Mouse (Mus musculus) layer of hippocampus, adult 9-10 months (tissue): ENCODE data around the gene Limch1.

Source experiments
- DNase-seq: peaks from one replicate; pipeline ENCODE4 v3.0.0; 2022; ENCODE audit warnings: low spot score

Limch1 gene

DNA sequence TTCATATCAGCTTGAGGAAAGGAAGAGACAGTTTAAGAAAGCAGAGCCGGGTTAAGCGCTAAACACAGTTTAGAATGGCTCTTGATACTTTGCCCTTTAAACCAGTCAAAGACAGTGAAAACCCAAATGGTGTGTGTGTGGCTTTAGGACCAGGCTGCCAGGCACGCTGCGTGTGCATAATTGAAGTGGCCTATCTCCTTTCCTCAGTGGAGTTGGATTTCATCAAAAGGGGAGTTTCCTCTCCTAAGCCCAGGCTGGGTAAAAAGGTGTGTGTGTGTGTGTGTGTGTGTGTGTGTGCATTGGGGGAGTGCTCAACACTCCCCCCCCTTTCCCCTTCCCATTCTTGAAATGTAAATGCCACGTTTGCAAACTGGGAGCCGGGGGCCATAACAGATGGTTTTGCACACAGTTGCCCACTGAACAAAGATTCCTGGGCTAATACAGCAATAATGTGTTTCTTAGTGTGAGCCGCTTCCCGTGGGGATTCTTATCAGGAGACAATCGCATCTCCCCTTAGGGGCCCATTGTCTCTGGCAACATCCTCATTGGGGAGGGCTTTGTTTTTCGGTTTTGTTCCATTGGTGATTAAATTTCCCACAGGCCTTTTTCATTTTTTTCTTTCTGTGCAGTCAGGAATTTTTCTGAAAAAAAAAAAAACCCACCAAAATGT, 2.3 kb downstream of the Limch1 start:
- DNase-seq, result no peak

DNA sequence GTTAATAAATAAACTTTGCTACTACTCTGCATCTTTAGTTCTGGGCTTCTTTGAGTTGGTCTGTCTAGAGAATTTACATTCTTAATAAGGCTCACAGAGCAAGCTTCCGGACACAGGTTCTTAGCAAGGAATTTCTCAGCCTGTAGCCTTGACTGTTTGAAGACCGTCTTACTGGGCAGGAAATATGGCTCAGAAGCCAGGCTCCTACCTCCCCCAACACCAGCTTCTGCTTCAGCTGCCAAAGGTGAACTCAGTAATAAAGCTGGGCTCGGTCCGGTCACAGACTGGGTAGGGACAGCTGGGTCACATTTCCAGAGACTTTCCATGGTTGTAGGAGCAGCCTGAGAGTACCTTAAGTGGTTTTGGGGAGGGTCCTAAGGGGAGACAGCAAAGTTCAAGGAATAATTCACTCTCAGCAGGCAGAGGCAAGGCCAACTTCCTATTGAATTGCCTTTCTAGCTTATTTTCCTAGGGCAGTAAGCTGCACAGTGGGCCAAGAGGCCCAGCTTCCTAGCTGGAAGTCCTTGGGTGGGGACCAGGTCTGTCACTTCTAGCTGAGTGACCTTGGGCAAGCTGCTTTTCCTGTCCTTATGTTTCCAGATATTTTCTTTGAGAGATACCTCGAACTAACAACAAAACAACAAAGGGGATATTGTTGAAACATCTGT, 3.0 kb downstream of the Limch1 start:
- DNase-seq, result no peak

DNA sequence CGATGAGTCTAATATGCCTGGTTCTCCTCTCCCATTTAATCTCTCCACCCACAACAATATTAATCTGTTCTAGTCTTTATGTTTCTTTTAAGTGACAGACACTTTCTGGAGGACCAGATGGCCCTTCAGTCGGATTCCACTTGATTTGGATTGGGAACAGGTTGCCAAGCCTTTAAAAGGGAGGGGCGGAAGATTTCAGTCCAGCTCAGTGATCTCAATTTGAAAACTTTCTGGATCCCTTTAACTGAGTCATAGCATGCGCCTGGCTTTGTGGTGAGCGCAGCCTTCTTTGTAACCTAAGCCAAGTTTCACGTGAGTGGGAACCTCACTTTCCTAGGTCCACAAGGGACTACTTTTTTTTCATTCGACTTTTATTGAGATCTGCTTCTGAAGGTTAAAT, 5.0 kb downstream of the Limch1 start:
- no peak for DNase-seq

DNA sequence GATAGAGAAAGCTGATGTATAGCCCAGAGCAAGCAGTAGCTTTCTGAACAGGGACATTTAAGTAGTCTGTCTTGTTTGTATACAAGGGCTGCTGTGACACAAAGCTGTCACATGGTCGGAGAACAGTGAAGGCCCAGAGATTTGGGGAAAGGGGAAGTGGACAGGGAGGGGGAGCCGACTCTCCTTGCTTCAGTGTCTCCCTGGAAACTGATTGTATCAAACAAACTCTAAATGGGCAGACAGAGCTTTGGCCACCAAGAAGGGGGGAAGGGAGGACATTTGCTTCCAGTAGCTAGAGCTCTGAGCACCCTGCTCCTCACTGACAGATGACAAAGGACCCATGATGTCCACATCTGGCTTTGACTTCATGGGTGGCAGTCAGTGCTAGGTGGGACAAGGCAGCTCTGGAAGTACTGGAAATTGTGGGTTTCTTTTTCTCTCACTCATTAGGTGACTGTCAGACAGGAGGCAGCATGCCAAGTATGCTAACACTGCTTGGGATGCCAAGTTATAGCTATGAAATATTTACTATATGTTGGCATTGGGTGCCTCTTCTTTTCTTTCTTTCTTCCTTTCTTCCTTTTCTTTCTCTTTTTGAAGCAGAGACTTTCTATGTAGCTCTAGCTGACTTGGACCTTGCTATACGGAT, 5.8 kb downstream of the Limch1 start:
- no peak for DNase-seq

DNA sequence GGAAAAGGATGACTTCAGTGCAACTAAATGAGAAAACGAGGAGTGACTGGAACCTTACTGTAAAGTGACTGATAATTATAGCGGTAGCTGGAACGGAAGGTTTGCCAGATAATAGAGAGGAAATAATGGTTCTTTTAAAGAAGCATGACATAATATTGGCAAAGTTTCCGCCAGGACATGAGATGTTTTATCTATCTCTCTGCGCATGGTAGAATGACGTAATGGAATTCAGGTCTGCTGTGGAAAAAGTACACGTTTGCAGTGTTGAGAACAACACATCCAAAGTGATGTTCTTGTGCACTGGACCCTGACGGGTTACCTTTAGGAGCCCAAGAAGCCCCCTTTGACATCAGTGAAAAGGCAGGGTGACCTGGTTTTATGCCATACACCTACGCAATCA, 8.0 kb downstream of the Limch1 start:
- DNase-seq, result no peak

DNA sequence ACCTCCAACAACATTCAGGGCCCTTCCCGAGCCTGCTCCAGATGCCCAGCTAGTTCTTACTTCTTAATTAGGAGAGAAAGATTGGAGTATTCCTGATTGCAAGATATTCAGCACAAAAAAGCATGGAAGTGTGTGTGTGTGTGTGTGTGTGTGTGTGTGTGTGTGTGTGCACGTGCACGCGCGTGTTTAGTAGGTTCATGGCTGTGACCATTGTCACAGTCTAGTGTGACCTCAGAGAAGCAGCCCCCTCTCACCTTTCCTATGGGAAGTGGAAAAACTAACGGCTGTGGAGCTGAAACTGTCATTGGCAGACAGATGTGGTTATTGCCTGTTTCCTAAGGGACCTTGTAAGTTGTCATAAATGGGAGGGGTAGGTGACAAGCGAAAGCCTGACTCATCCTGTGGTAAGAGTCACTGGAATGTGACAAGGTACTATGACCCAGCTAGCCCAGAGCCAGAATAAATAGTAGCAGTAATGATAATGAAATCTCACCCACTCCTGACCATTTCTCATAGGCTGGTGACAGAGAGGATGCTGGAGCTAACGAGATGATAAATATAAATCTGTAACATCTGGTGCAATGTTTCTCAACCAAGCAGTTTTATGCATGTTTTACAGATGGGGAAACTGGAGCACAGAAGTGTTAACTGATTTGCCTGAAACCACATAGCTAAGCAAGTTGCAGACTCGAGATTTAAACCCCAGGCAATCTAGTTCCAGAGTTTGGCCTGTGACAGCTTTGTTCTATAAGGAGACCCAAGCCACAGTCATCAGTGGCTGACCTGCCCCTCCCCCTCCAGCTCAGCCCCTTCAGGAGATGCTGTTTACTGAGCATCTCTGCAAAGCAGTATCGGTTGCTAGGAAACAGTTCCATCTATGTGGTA, 11.4 kb downstream of the Limch1 start:
- DNase-seq, result no peak

DNA sequence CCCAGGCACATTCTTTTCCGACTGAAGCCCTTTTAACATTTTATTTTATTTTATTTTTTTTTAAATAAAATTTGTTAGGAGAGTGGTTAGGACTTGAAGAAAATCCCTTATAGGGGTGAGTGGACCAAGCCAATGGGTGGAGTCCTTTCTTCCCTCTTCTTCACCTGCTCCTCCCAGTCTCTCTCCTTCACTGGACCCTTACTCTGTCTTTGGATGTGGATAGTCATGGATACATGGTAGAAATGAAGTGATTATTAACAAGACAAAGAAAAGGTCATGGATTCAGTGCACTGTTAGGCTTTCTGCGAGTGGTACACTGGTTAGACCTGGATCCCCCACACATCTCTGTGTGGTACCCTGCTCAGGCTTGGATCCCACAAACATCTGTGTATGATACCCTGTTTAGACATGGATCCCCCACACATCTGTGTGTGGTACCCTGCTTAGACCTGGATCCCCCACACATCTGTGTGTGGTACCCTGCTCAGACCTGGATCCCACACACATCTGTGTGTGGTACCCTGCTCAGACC, 12.1 kb downstream of the Limch1 start:
- no peak for DNase-seq

DNA sequence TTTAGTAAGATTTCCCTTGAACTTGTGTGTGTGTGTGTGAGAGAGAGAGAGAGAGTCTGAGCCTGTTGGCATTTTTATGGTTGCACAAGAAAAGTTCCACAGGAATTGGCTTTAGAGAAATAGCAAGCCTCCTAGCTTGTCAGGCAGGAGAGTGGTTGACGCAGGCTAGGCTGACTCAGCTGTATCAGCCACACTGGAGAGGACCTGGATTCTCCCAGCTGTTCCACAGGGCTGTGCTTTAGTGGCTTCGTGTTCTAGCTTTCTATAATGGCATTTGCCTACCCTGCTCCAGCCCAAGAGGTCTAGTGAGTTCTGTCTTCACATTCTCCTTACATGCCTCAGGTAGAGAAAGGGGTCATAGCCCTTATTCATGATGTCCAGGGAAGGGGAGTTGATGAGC, 13.7 kb downstream of the Limch1 start:
- no peak for DNase-seq

DNA sequence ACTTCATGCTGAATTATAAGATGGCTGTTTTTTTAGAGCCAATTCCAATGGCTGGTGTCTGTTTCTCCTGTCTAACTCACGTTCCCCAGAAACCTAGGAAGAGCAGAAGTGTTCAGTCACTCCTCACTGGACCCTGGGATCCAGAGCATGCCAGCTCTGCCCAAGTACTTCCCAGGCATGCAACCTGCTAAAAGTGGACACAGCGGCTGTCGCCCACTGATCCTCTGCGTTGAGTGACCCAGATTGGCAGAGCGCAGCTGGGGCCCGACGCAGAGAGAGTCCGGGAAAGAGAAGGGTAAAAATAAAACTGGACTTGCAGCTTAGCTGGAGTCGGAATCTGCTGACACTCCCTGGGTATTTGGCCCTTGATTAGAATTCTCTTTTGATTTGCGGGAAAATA, 15.1 kb downstream of the Limch1 start:
- DNase-seq, result no peak

DNA sequence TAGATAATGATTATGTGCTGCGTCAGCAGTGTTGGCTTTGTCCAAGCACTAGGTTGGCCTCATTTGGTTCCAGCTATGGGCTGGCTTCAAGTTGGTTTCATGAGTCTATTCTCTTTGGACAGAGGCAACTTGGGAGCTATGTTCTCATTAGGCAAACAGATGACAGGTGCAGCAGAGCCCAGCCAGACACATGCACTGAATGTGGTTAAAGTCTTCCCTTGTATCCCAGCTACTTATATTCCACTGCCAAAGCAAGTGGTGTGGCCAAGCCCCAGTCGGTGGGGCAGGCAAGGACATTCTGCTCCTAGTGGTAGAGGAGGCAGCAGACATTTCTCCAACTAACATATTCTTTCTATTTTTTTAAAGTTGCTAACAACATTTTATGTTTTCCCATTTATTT, 16.4 kb downstream of the Limch1 start:
- DNase-seq, result no peak

DNA sequence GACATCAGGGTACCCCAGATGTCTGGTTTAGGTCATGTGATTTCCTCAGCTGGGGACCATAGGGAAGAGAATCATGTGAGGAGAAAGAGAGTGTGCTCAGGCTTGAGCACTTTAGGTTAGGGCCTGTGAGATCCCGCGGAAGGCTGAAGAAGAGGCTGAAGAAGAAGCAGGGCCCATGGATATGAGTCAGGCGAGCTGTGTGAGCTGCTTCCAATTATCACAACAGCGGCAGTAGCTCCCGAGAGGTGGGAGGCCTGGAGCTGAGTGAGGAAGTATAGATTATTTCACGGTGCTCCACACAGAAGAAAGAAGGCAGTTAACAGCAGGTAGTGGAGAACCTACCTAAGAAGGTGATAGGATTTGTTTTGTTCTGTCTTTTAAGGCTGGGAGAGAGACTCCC, 18.5 kb downstream of the Limch1 start:
- DNase-seq, result no peak

DNA sequence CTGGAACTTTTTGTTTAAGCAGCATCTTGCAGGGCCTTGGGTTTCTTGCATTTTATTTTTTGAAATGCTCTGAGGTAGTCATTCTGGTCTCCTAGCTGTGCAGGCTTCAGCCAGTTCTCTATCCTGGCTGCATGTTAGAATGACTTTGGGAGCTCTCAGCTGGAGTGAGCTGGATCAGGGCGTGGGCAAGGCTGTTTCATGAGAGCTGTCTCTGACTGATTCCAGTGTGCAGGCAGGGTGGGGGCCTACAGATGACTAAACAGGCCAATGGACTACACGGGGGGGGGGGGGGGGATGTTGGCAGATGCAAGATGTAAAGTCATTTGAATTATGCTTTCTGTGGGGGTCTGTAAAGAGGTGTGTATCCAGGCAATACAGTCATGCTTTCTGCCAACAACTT, 20.3 kb downstream of the Limch1 start:
- no peak for DNase-seq

DNA sequence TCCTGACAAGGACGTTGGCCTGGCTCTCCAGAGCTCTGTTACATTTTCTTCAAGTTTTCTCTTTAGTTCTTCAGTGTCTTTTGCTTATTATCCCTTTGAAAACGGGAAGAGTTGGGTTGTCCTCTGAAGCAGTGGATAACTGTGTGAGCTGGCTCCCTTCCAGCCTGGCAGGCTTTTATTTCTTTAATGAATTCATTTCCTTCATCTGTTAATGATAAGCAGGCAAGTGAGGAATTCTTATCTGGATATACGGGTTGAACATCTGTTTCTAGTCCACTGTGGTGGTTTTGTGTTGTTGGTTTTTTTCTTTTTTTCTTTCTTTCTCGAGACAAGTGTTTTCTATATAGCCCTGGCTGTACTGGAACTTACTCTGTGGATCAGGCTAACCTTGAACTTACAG, 22.4 kb downstream of the Limch1 start:
- no peak for DNase-seq

DNA sequence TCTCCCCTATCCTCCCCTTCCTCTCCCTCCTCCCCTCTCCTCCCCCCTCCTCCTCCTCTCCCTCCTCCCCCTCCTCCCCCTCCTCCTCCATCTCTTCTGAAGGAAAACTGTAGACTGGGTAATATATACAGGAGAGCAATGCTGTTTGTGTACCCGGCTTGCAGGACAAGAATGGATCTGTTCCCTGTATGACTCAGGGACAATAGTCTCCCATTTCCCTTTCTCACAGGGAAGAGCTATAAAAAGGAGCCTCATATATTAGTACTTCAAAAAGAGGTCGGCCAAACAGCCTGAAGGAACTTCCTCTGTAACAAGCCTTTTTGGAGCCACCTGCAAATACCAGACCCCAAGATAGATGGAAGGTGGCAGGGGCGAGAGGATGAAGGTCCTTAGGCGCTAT, 23.4 kb downstream of the Limch1 start:
- no peak for DNase-seq

DNA sequence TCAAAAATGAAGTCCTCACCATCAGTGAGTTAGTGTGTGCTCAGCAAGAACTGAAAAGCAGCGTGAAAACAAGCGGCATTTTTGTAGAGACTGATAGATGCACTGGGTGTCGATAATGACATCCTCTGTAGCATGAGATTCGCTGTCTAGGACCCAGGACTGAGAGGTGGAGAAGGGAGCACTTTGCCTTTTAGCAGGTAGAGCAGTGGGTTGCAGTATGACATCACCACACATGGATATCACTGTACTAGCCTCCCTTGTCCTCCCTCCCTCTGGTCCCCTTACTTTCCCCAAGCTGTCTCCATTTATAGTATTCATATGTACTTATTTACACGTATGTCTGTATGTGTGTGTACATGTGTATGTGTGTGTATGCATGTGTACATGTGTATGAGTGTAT, 23.9 kb downstream of the Limch1 start:
- no peak for DNase-seq

DNA sequence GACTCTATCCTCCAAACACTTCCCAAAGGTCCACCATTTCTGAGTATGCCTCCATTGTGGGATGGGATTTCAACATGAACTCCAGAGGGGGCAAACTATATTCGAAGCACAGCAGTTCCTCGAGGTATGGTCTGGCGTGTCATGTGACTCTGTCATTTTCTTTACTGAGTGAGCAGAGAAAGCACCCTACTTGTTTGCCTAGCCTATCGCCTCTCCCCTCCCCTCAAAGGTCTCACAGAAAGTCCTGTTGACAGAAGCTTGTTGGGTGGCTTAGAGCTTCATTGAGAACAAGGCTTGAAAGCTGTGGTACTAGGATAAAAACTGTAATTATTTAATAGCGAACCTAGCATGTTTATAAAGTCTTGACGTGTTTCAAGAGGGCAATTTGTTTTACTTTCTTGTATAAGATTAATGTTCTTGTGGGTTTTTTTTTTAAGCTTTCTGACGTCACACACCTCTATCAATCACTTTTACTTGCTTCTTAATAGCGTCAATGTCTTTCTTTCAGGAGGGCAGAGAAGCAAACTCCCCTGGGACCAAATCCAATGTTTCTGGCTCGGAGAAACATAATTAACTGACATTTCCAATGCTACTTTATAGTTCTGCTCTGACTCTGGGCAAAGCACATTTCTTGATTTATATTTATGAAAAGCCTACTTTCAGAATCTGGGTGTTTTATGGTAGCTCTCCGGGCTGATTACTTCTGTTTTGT, 32.5 kb downstream of the Limch1 start:
- DNase-seq, result no peak

DNA sequence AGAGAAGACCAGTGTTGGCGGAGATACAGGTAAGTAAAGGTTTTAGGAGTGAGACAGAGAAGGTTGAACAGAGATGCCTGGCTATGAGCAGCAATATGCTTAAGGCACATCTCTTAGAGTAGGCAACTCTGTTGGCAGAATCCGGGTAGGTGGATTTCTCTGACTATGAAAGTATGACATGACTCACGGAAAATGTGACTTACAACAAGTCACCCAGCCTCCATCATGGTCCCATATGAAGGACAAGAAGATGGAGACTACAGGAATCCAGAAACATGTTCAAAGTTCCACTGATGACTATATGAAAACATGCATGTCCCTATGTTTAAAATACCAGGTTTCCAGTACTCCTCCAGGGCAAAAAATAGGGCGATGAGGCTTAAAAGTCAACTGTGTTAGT, 34.7 kb downstream of the Limch1 start:
- DNase-seq, result no peak

DNA sequence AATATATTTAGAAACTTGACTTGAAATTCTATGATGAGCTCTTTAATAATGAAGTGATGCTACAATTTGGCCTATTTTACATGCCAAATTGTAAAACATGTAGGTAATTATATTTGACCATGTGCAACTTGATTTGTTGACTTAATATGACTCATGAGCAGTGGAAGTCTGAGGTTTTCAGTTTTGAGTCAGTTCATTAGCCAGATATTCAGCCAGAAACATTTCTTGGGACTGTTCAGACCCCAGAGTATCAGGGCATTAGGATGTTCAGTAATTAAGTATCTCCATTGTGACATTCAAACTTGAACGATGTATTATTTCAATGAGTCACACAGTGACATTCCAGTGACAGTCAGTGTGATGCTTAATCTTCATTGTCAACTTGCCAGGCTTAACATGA, 35.9 kb downstream of the Limch1 start:
- no peak for DNase-seq

DNA sequence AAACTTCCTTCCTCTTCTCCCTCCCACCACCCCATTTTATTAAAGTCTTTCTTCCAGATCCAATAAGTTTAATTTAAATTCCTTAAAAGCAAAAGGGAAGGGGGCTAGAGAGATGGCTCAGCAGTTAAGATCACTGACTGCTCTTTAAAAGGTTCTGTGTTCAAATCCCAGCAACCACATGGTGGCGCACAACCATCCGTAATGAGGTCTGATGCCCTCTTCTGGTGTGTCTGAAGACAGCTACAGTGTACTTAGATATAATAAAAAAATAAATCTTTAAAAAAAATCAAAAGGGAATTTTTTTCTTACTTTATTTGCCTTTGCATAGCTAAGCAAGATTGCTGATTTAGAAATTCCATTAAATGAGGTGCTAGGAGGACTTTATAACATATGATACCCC, 37.2 kb downstream of the Limch1 start:
- DNase-seq, result no peak

DNA sequence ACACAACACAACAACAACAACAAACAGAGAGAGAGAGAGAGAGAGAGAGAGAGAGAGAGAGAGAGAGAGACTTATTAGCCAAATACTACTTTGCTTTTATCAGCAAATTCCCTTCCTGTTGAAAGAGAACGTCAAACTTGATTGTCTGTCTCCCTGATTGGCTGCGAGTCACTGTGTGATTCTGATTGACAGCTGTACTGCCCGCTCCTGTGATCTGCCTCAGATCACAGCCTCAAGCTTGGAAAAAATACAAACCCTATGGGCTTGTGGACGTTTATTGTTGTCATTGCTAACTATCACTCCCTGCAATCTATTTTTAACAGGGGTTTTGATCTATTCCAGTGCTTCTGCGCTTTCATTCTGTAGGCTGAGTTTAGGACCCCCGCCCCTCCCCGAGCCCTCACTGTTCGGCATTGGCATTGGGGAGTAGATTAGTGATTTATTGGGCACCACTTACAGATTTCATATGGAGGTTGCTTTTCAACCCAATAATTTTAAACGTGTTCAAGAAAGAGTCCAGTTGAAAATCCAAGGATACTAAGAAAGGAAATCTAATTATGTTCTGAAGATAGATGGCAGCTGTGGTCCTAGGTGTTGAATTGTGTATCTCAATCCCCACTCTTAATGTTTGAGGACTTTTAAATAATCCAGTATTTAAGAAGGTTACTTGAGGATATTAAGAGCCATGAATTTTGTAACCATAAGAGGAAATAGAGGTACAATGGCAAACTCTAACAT, 39.2 kb downstream of the Limch1 start:
- DNase-seq, result no peak

DNA sequence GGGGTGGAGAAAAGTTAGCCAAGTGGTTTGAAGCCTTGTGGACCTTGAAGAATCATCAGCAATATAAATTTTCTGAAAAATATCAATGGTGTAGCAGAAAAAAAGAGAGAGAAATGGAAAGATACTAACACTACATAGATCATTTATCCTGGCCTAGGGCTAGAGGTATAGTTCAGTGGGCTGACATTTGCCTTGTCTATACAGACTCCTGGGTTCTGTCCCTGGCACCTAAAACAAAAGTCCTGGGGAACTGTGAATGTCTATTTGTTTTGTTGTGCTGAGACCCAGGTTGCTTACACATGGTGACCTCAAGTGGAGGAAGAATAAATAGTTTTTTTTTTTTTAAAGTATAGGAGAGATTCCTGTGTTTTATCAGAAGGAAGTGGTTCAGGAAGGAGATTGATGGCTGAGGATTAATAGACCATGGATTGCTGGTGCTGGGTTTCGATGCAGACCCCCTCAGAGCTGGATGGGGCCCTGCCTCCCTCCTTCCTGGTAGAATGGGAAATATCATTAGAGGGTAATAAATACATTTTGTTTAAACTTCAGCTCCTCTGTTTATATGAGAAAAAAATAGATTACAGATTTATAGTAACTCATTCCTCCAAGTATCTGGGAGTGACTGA, 40.5 kb downstream of the Limch1 start:
- no peak for DNase-seq
